Mouse (Mus musculus) CD4-positive, CD25-positive, alpha-beta regulatory T cell, adult 9 weeks (primary cell): ENCODE data around the gene Tmem86b. TPM values are rescaled to one million over a fixed set of nuclear protein-coding genes. Genes with fewer than 3 reads are reported as not detected.

ENCODE experiments used
- polyA plus RNA-seq: library from polyadenylated mRNA; unstranded; fragments of 100-300 nt; shearing (Covaris generic); gene quantifications from one replicate; pipeline ENCODE4 v1.2.1, GENCODE M21; 2017

Tmem86b gene
- 3.5 TPM for polyA plus RNA-seq

GRCm38 (mm10) chr7:4631031-4631430 is at the start of gene Tmem86b:
Gene Tmem86b (minus strand): TSS chr7:4631422.

DNA sequence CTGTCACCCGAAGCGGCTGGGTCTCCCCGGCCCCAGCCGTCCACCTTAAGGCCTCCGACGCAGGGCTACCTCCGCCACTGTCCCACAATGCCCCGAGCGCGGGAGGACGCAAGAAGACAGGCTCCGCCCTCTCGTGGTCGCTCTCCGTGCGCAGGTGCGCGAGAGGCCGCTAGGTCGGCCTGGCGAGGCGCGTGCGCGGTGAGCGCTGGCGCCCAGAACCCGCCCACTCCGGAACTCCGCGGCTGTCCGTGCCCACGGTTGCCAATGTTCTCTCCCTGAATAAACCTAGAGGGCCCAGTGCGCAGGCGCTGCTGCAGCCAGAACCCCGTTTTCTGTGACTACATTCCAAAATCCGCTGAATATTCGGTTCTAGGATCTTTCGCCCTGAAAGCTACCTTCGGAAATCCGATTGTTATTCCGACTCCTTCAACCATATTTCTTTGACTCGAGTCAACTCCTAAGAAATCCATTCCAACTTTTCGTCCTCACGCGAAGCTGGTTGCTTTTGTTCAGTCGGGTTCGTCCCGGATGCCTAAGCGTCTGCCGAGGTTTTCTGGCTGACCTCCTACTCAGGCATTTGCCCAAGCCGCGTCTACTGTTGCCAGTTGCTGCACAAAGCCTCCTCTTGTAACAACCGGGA is 27.8 kb upstream of the Tmem86b start, which contains the start of gene Ppp6r1:
Gene Ppp6r1, minus strand, starts transcription at position 108 of the 640 bp plus-strand sequence.

DNA sequence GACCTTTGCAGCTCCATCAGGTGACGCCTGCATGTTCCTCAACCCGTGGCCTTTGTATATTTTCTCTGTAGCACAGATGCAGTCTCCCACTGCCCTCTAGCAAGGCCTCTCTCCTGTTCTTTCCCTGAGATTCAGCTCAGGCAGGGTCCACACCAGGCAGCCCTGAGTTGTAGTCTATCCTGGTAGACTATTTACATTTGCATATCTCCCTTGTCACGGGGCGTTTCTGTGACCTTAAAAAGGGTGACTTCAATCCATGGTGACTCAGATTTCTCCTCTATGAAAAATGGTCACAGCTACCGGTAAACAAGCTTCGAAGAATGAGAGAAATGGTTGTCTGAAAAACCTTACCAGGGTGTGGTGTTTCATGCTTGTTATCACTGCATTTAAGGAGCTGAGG is 27.3 kb downstream of the Tmem86b start, which contains the start of gene Ptprh:
Gene Ptprh, minus strand, starts transcription at position 169 of the 400 bp plus-strand sequence.

Other genes starting within 250 kb of the Tmem86b start
- gene Gp6, start 233.7 kb downstream of the Tmem86b start, polyA plus RNA-seq, result not detected
- 7.3 TPM for gene Rdh13, start 185.8 kb downstream of the Tmem86b start, polyA plus RNA-seq
- 10.6 TPM for gene Eps8l1, start 170.7 kb downstream of the Tmem86b start, polyA plus RNA-seq
- gene Ppp1r12c, start 129.7 kb downstream of the Tmem86b start, polyA plus RNA-seq, result 31.8 TPM
- 7.6 TPM for gene Tnnt1, start 115.0 kb downstream of the Tmem86b start, polyA plus RNA-seq
- gene Tnni3, start 107.2 kb downstream of the Tmem86b start, polyA plus RNA-seq, result 0.99 TPM
- gene Dnaaf3, start 99.0 kb downstream of the Tmem86b start, polyA plus RNA-seq, result 0.94 TPM
- 0.41 TPM for gene Syt5, start 83.9 kb downstream of the Tmem86b start, polyA plus RNA-seq
- gene Ptprh, start 27.4 kb downstream of the Tmem86b start, polyA plus RNA-seq, result not detected
- gene Ppp6r1, start 27.6 kb upstream of the Tmem86b start, polyA plus RNA-seq, result 26.6 TPM
- 87.0 TPM for gene Hspbp1, start 53.6 kb upstream of the Tmem86b start, polyA plus RNA-seq
- not detected for gene Brsk1, start 59.2 kb upstream of the Tmem86b start, polyA plus RNA-seq
- not detected for gene Tmem150b, start 93.8 kb upstream of the Tmem86b start, polyA plus RNA-seq
- gene Kmt5c, start 108.7 kb upstream of the Tmem86b start, polyA plus RNA-seq, result 45.4 TPM
- 4.9 TPM for gene Cox6b2, start 121.7 kb upstream of the Tmem86b start, polyA plus RNA-seq
- not detected for gene Fam71e2, start 139.9 kb upstream of the Tmem86b start, polyA plus RNA-seq
- gene Il11, start 151.4 kb upstream of the Tmem86b start, polyA plus RNA-seq, result not detected
- not detected for gene Tmem190, start 151.5 kb upstream of the Tmem86b start, polyA plus RNA-seq
- gene Tmem238, start 158.2 kb upstream of the Tmem86b start, polyA plus RNA-seq, result 0.46 TPM
- 535 TPM for gene Rpl28, start 161.5 kb upstream of the Tmem86b start, polyA plus RNA-seq
- gene Ube2s, start 181.2 kb upstream of the Tmem86b start, polyA plus RNA-seq, result 80.0 TPM
- gene Shisa7, start 213.3 kb upstream of the Tmem86b start, polyA plus RNA-seq, result not detected
- gene Isoc2b, start 238.8 kb upstream of the Tmem86b start, polyA plus RNA-seq, result 44.2 TPM
- 1.1 TPM for gene Isoc2a, start 245.7 kb upstream of the Tmem86b start, polyA plus RNA-seq